Mouse (Mus musculus): ENCODE results near the gene Rrp15. TPM values are rescaled to one million over a fixed set of nuclear protein-coding genes. Genes with fewer than 3 reads are reported as not detected.

Gene Rrp15
- polyA plus RNA-seq, 1 experiment from 2014 or later = 27.8 TPM

- no peaks in the 10 kb centered on the region for H3K4me1 ChIP-seq (ENCODE audit: control insufficient read depth, insufficient read depth, low read length)
- no peaks in the 10 kb centered on the region for H3K36me3 ChIP-seq (ENCODE audit: control insufficient read depth, insufficient read depth, low read length)
- no peaks in the 10 kb centered on the region for H3K27me3 ChIP-seq (ENCODE audit: control insufficient read depth, insufficient read depth, low read length)
- ATAC-seq (ENCODE audit: low read depth) = no peak
- H3K4me2 ChIP-seq (ENCODE audit: low read depth, low read length) = no peak overlapping the region
- H3K4me3 ChIP-seq (ENCODE audit: low read depth, low read length) = no peak overlapping the region
- 90% methylated on average over 4 of the region's 4 CpGs for WGBS
- no peaks in the 10 kb centered on the region for H3K9me3 ChIP-seq (ENCODE audit: control insufficient read depth, low read length)
- H3K9ac ChIP-seq (replicated peaks; ENCODE audit: low read depth, low read length) = no peak overlapping the region
- no peak overlapping the region for H3K27ac ChIP-seq (ENCODE audit: low read depth, low read length)
Measured at GRCm38 (mm10) chr1:186692370-186692769, 56.8 kb downstream of the Rrp15 start.

- WGBS = 89% methylated on average over 9 of the region's 9 CpGs
Measured at GRCm38 (mm10) chr1:186691708-186692107, 57.5 kb downstream of the Rrp15 start.

GRCm38 (mm10) chr1:186684041-186684440 lies 65.1 kb downstream of the Rrp15 start:
- no peak overlapping the region for H3K4me3 ChIP-seq (ENCODE audit: low read depth, low read length)
- H3K9me3 ChIP-seq (ENCODE audit: control insufficient read depth, low read length) = no peaks in the 10 kb centered on the region
- no peak overlapping the region for H3K4me2 ChIP-seq (ENCODE audit: low read depth, low read length)
- no peak for ATAC-seq (ENCODE audit: low read depth)
- H3K4me1 ChIP-seq (ENCODE audit: control insufficient read depth, insufficient read depth, low read length) = no peaks in the 10 kb centered on the region
- WGBS = 90% methylated on average over 3 of the region's 3 CpGs
- H3K36me3 ChIP-seq (ENCODE audit: control insufficient read depth, insufficient read depth, low read length) = no peaks in the 10 kb centered on the region
- H3K9ac ChIP-seq (replicated peaks; ENCODE audit: low read depth, low read length) = no peak overlapping the region
- no peak overlapping the region for H3K27ac ChIP-seq (ENCODE audit: low read depth, low read length)
- no peaks in the 10 kb centered on the region for H3K27me3 ChIP-seq (ENCODE audit: control insufficient read depth, insufficient read depth, low read length)

More at GRCm38 (mm10) chr1:186691708-186692107, 57.5 kb downstream of the Rrp15 start:
- ATAC-seq (ENCODE audit: low read depth) = no peak
- Histone ChIP-seq H3K4me3 (ENCODE audit: low read depth, low read length) (no peak overlapping the region), H3K4me2 (ENCODE audit: low read depth, low read length) (no peak overlapping the region), H3K36me3 (ENCODE audit: control insufficient read depth, insufficient read depth, low read length) (no peaks in the 10 kb centered on the region), H3K9ac (replicated peaks; ENCODE audit: low read depth, low read length) (no peak overlapping the region), H3K9me3 (ENCODE audit: control insufficient read depth, low read length) (no peaks in the 10 kb centered on the region), H3K4me1 (ENCODE audit: control insufficient read depth, insufficient read depth, low read length) (no peaks in the 10 kb centered on the region), H3K27me3 (ENCODE audit: control insufficient read depth, insufficient read depth, low read length) (no peaks in the 10 kb centered on the region), H3K27ac (ENCODE audit: low read depth, low read length) (no peak overlapping the region)

- ATAC-seq (ENCODE audit: low read depth) = no peak
- Histone ChIP-seq H3K9me3 (ENCODE audit: control insufficient read depth, low read length) (no peaks in the 10 kb centered on the region), H3K4me1 (ENCODE audit: control insufficient read depth, insufficient read depth, low read length) (no peaks in the 10 kb centered on the region), H3K4me3 (ENCODE audit: low read depth, low read length) (no peak overlapping the region), H3K27me3 (ENCODE audit: control insufficient read depth, insufficient read depth, low read length) (no peaks in the 10 kb centered on the region), H3K4me2 (ENCODE audit: low read depth, low read length) (no peak overlapping the region), H3K27ac (ENCODE audit: low read depth, low read length) (no peak overlapping the region), H3K9ac (replicated peaks; ENCODE audit: low read depth, low read length) (no peak overlapping the region), H3K36me3 (ENCODE audit: control insufficient read depth, insufficient read depth, low read length) (no peaks in the 10 kb centered on the region)
- WGBS = 34% methylated on average over 7 of the region's 7 CpGs
Measured at GRCm38 (mm10) chr1:186682606-186683005, 66.6 kb downstream of the Rrp15 start.

- Histone ChIP-seq H3K27me3 (ENCODE audit: control insufficient read depth, insufficient read depth, low read length) (no peaks in the 10 kb centered on the region), H3K4me2 (ENCODE audit: low read depth, low read length) (no peak overlapping the region), H3K4me1 (ENCODE audit: control insufficient read depth, insufficient read depth, low read length) (no peaks in the 10 kb centered on the region), H3K9ac (replicated peaks; ENCODE audit: low read depth, low read length) (no peak overlapping the region), H3K9me3 (ENCODE audit: control insufficient read depth, low read length) (no peaks in the 10 kb centered on the region), H3K4me3 (ENCODE audit: low read depth, low read length) (no peak overlapping the region), H3K27ac (ENCODE audit: low read depth, low read length) (no peak overlapping the region), H3K36me3 (ENCODE audit: control insufficient read depth, insufficient read depth, low read length) (no peaks in the 10 kb centered on the region)
- ATAC-seq (ENCODE audit: low read depth) = no peak
- 82% methylated on average over 12 of the region's 12 CpGs for WGBS
Measured at GRCm38 (mm10) chr1:186677614-186678013, 71.5 kb downstream of the Rrp15 start.

GRCm38 (mm10) chr1:186676199-186676598 lies 73.0 kb downstream of the Rrp15 start:
- Histone ChIP-seq H3K4me2 (ENCODE audit: low read depth, low read length) (no peak overlapping the region), H3K4me1 (ENCODE audit: control insufficient read depth, insufficient read depth, low read length) (no peaks in the 10 kb centered on the region), H3K27ac (ENCODE audit: low read depth, low read length) (no peak overlapping the region), H3K9ac (replicated peaks; ENCODE audit: low read depth, low read length) (no peak overlapping the region), H3K4me3 (ENCODE audit: low read depth, low read length) (no peak overlapping the region), H3K36me3 (ENCODE audit: control insufficient read depth, insufficient read depth, low read length) (no peaks in the 10 kb centered on the region), H3K27me3 (ENCODE audit: control insufficient read depth, insufficient read depth, low read length) (no peaks in the 10 kb centered on the region), H3K9me3 (ENCODE audit: control insufficient read depth, low read length) (no peaks in the 10 kb centered on the region)
- 48% methylated on average over 5 of the region's 5 CpGs for WGBS
- no peak for ATAC-seq (ENCODE audit: low read depth)

GRCm38 (mm10) chr1:186675263-186675662 lies 73.9 kb downstream of the Rrp15 start:
- Histone ChIP-seq H3K9ac (replicated peaks; ENCODE audit: low read depth, low read length) (no peak overlapping the region), H3K36me3 (ENCODE audit: control insufficient read depth, insufficient read depth, low read length) (no peaks in the 10 kb centered on the region), H3K9me3 (ENCODE audit: control insufficient read depth, low read length) (no peaks in the 10 kb centered on the region), H3K4me2 (ENCODE audit: low read depth, low read length) (no peak overlapping the region), H3K27ac (ENCODE audit: low read depth, low read length) (no peak overlapping the region), H3K27me3 (ENCODE audit: control insufficient read depth, insufficient read depth, low read length) (no peaks in the 10 kb centered on the region), H3K4me1 (ENCODE audit: control insufficient read depth, insufficient read depth, low read length) (no peaks in the 10 kb centered on the region), H3K4me3 (ENCODE audit: low read depth, low read length) (no peak overlapping the region)
- WGBS = 76% methylated on average over 6 of the region's 6 CpGs
- no peak for ATAC-seq (ENCODE audit: low read depth)

GRCm38 (mm10) chr1:186674621-186675020 lies 74.5 kb downstream of the Rrp15 start:
- Histone ChIP-seq H3K4me1 (ENCODE audit: control insufficient read depth, insufficient read depth, low read length) (no peaks in the 10 kb centered on the region), H3K36me3 (ENCODE audit: control insufficient read depth, insufficient read depth, low read length) (no peaks in the 10 kb centered on the region), H3K9me3 (ENCODE audit: control insufficient read depth, low read length) (no peaks in the 10 kb centered on the region), H3K9ac (replicated peaks; ENCODE audit: low read depth, low read length) (no peak overlapping the region), H3K4me2 (ENCODE audit: low read depth, low read length) (no peak overlapping the region), H3K4me3 (ENCODE audit: low read depth, low read length) (no peak overlapping the region), H3K27ac (ENCODE audit: low read depth, low read length) (no peak overlapping the region), H3K27me3 (ENCODE audit: control insufficient read depth, insufficient read depth, low read length) (no peaks in the 10 kb centered on the region)
- no peak for ATAC-seq (ENCODE audit: low read depth)
- 91% methylated on average over 3 of the region's 3 CpGs for WGBS

GRCm38 (mm10) chr1:186673166-186673565 lies 76.0 kb downstream of the Rrp15 start:
- Histone ChIP-seq H3K27me3 (ENCODE audit: control insufficient read depth, insufficient read depth, low read length) (no peaks in the 10 kb centered on the region), H3K4me1 (ENCODE audit: control insufficient read depth, insufficient read depth, low read length) (no peaks in the 10 kb centered on the region)

More at GRCm38 (mm10) chr1:186673166-186673565, 76.0 kb downstream of the Rrp15 start:
- H3K27ac ChIP-seq (ENCODE audit: low read depth, low read length) = no peak overlapping the region
- H3K4me3 ChIP-seq (ENCODE audit: low read depth, low read length) = no peak overlapping the region
- H3K9ac ChIP-seq (replicated peaks; ENCODE audit: low read depth, low read length) = no peak overlapping the region
- no peak overlapping the region for H3K4me2 ChIP-seq (ENCODE audit: low read depth, low read length)
- H3K9me3 ChIP-seq (ENCODE audit: control insufficient read depth, low read length) = no peaks in the 10 kb centered on the region
- no peak for ATAC-seq (ENCODE audit: low read depth)
- 58% methylated on average over 4 of the region's 4 CpGs for WGBS
- no peaks in the 10 kb centered on the region for H3K36me3 ChIP-seq (ENCODE audit: control insufficient read depth, insufficient read depth, low read length)
